ENCODE assay signal across 8 mouse cellular contexts in genomic region chr9:107631311-107631826, GRCm38 (mm10). TPM values are rescaled to one million over a fixed set of nuclear protein-coding genes. Genes with fewer than 3 reads are reported as not detected.
DNase-seq lines count a peak whose midpoint lies in the region; ATAC-seq and TF ChIP-seq lines count a peak whose summit lies in the region.

No protein-coding gene starts in this region.

- WGBS in embryonic facial prominence, embryonic 13.5 days, result 54% methylated on average over 9 of the region's 9 CpGs
- 22% methylated on average over 9 of the region's 9 CpGs for WGBS in hindbrain, postnatal 0 days
- WGBS in midbrain, embryonic 15.5 days, result 22% methylated on average over 9 of the region's 9 CpGs

- H3K27ac ChIP-seq in embryonic facial prominence, embryonic 13.5 days, result peak overlapping the region; percentile 91
- peak overlapping the region; percentile 93 for H3K27ac ChIP-seq in hindbrain, postnatal 0 days
- H3K27ac ChIP-seq in midbrain, embryonic 15.5 days, result peak overlapping the region; percentile 92

- TF ChIP-seq CTCF in hindbrain, postnatal 0 days (IDR thresholded peaks at IDR 0.05; ENCODE audit: low read depth), result no peak

- H3K27me3 ChIP-seq in embryonic facial prominence, embryonic 13.5 days, result no peaks in the 10 kb centered on the region
- H3K27me3 ChIP-seq in hindbrain, postnatal 0 days (ENCODE audit: insufficient read depth, low read length), result no peaks in the 10 kb centered on the region
- no peaks in the 10 kb centered on the region for H3K27me3 ChIP-seq in midbrain, embryonic 15.5 days (replicated peaks)

- DNase-seq in kidney, adult 18-20 months, result peak; percentile 1
- DNase-seq in kidney, adult 8-10 months, result no peak
- DNase-seq in hindbrain, postnatal 0 days (ENCODE audit: low spot score), result no peak
- no peak for DNase-seq in gastrocnemius, adult 8-10 months (ENCODE audit: low spot score in 2 of 2)
- DNase-seq in spleen, adult 12 weeks (ENCODE audit: low spot score), result no peak

- H3K4me2 ChIP-seq in embryonic facial prominence, embryonic 13.5 days, result peak overlapping the region; percentile 99
- peak overlapping the region; percentile 96 for H3K4me2 ChIP-seq in hindbrain, postnatal 0 days (ENCODE audit: low read depth, low read length)
- H3K4me2 ChIP-seq in midbrain, embryonic 15.5 days, result peak overlapping the region; percentile 97

- H3K36me3 ChIP-seq in embryonic facial prominence, embryonic 13.5 days, result peaks cover 22% of the 10 kb centered on the region
- H3K36me3 ChIP-seq in hindbrain, postnatal 0 days (ENCODE audit: insufficient read depth, low read length), result no peaks in the 10 kb centered on the region
- no peaks in the 10 kb centered on the region for H3K36me3 ChIP-seq in midbrain, embryonic 15.5 days (replicated peaks)

- H3K4me3 ChIP-seq in embryonic facial prominence, embryonic 13.5 days, result 0 out of 2 replicates have a peak overlapping the region, but pooled peaks have one; percentile 84
- H3K4me3 ChIP-seq in hindbrain, postnatal 0 days (ENCODE audit: low read length), result no peak overlapping the region
- H3K4me3 ChIP-seq in midbrain, embryonic 15.5 days, result 0 out of 2 replicates have a peak overlapping the region, but pooled peaks have one; percentile 76

- H3K4me1 ChIP-seq in embryonic facial prominence, embryonic 13.5 days, result peaks cover 83% of the 10 kb centered on the region
- H3K4me1 ChIP-seq in hindbrain, postnatal 0 days (ENCODE audit: insufficient read depth, low read length), result peaks cover 61% of the 10 kb centered on the region
- H3K4me1 ChIP-seq in midbrain, embryonic 15.5 days, result peaks cover 93% of the 10 kb centered on the region

- 0 out of 2 replicates have a peak overlapping the region, but pooled peaks have one; percentile 40 for H3K9ac ChIP-seq in embryonic facial prominence, embryonic 13.5 days
- H3K9ac ChIP-seq in hindbrain, postnatal 0 days (replicated peaks; ENCODE audit: low read length), result 0 out of 2 replicates have a peak overlapping the region, but pooled peaks have one; percentile 28
- no peak overlapping the region for H3K9ac ChIP-seq in midbrain, embryonic 15.5 days

- ATAC-seq in embryonic facial prominence, embryonic 13.5 days (ENCODE audit: insufficient number of reproducible peaks, insufficient read depth, low FRiP score, low TSS enrichment, low read depth), result no peak
- no peak for ATAC-seq in hindbrain, postnatal 0 days
- no peak for ATAC-seq in midbrain, embryonic 15.5 days (replicated peaks)
- no peak for ATAC-seq in megakaryocyte progenitor cell, adult 5-6 weeks (replicated peaks; ENCODE audit: poor library complexity)

- H3K9me3 ChIP-seq in embryonic facial prominence, embryonic 13.5 days, result no peaks in the 10 kb centered on the region
- H3K9me3 ChIP-seq in hindbrain, postnatal 0 days (ENCODE audit: low read length), result no peaks in the 10 kb centered on the region
- H3K9me3 ChIP-seq in midbrain, embryonic 15.5 days, result no peaks in the 10 kb centered on the region

RNA-seq across cellular contexts. Expression of gene Gnai2, which starts 3.8 kb away (rescaled TPM):
- polyA plus RNA-seq in embryonic facial prominence, embryonic 13.5 days (2015; fragmentation: Nextera tagmentation; extraction: Ambion mirVana), result 446 and 470 TPM in 2 replicates
- total RNA-seq in hindbrain, postnatal 0 days (2014; rRNA removed), result 334 and 369 TPM in 2 replicates
- 275 and 287 TPM in 2 replicates for polyA plus RNA-seq in hindbrain, postnatal 0 days (2015; fragmentation: Nextera tagmentation; extraction: Ambion mirVana)
- polyA plus RNA-seq in midbrain, embryonic 15.5 days (2015; fragmentation: Nextera tagmentation; extraction: Ambion mirVana), result 299 and 386 TPM in 2 replicates
- 333 and 362 TPM in 2 replicates for total RNA-seq in megakaryocyte progenitor cell, adult 5-6 weeks (2015)
- total RNA-seq in megakaryocyte progenitor cell, adult 5-6 weeks (2017), result 423 and 432 TPM in 2 replicates
- 10 to 100 TPM; 62.4 to 78.5 (median 71.2) TPM for total RNA-seq in gastrocnemius, adult 8-10 months (2022)

RNA-seq across cellular contexts. Expression of gene Sema3b, which starts 22.3 kb away (rescaled TPM):
- 8.4 and 8.6 TPM in 2 replicates for polyA plus RNA-seq in embryonic facial prominence, embryonic 13.5 days (2015; fragmentation: Nextera tagmentation; extraction: Ambion mirVana)
- 11.2 and 14.6 TPM in 2 replicates for total RNA-seq in hindbrain, postnatal 0 days (2014; rRNA removed)
- polyA plus RNA-seq in hindbrain, postnatal 0 days (2015; fragmentation: Nextera tagmentation; extraction: Ambion mirVana), result 8.3 and 9.0 TPM in 2 replicates
- polyA plus RNA-seq in midbrain, embryonic 15.5 days (2015; fragmentation: Nextera tagmentation; extraction: Ambion mirVana), result 4.3 and 4.9 TPM in 2 replicates
- total RNA-seq in megakaryocyte progenitor cell, adult 5-6 weeks (2015), result not detected in 2 replicates
- total RNA-seq in megakaryocyte progenitor cell, adult 5-6 weeks (2017), result not detected in 2 replicates
- total RNA-seq in gastrocnemius, adult 8-10 months (2022), result 10 to 100 TPM in 2 of 4 experiments, 1 to 10 TPM in 2; 8.7 to 12.4 (median 10.1) TPM

RNA-seq across cellular contexts. Expression of gene Slc38a3, which starts 38.0 kb away (rescaled TPM):
- 3.4 and 4.1 TPM in 2 replicates for polyA plus RNA-seq in embryonic facial prominence, embryonic 13.5 days (2015; fragmentation: Nextera tagmentation; extraction: Ambion mirVana)
- 102 and 134 TPM in 2 replicates for total RNA-seq in hindbrain, postnatal 0 days (2014; rRNA removed)
- polyA plus RNA-seq in hindbrain, postnatal 0 days (2015; fragmentation: Nextera tagmentation; extraction: Ambion mirVana), result 52.1 and 54.5 TPM in 2 replicates
- polyA plus RNA-seq in midbrain, embryonic 15.5 days (2015; fragmentation: Nextera tagmentation; extraction: Ambion mirVana), result 31.8 and 40.4 TPM in 2 replicates
- total RNA-seq in megakaryocyte progenitor cell, adult 5-6 weeks (2015), result not detected in 2 replicates
- not detected in 2 replicates for total RNA-seq in megakaryocyte progenitor cell, adult 5-6 weeks (2017)
- 10 to 100 TPM; 37.4 to 49.3 (median 45.9) TPM for total RNA-seq in gastrocnemius, adult 8-10 months (2022)

RNA-seq across cellular contexts. Expression of gene Ifrd2, which starts 43.9 kb away (rescaled TPM):
- polyA plus RNA-seq in embryonic facial prominence, embryonic 13.5 days (2015; fragmentation: Nextera tagmentation; extraction: Ambion mirVana), result 39.3 and 54.2 TPM in 2 replicates
- 7.6 and 10.9 TPM in 2 replicates for total RNA-seq in hindbrain, postnatal 0 days (2014; rRNA removed)
- 9.0 and 9.3 TPM in 2 replicates for polyA plus RNA-seq in hindbrain, postnatal 0 days (2015; fragmentation: Nextera tagmentation; extraction: Ambion mirVana)
- 14.5 and 16.9 TPM in 2 replicates for polyA plus RNA-seq in midbrain, embryonic 15.5 days (2015; fragmentation: Nextera tagmentation; extraction: Ambion mirVana)
- 68.0 and 93.4 TPM in 2 replicates for total RNA-seq in megakaryocyte progenitor cell, adult 5-6 weeks (2015)
- total RNA-seq in megakaryocyte progenitor cell, adult 5-6 weeks (2017), result 31.5 and 72.4 TPM in 2 replicates
- 10 to 100 TPM; 51.3 to 56.2 (median 54.0) TPM for total RNA-seq in gastrocnemius, adult 8-10 months (2022)

RNA-seq across cellular contexts. Expression of gene Gnat1, which starts 48.1 kb away (rescaled TPM):
- 1.2 and 2.0 TPM in 2 replicates for polyA plus RNA-seq in embryonic facial prominence, embryonic 13.5 days (2015; fragmentation: Nextera tagmentation; extraction: Ambion mirVana)
- 0.52 TPM in 1 of 2 replicates, not detected in the other for total RNA-seq in hindbrain, postnatal 0 days (2014; rRNA removed)
- polyA plus RNA-seq in hindbrain, postnatal 0 days (2015; fragmentation: Nextera tagmentation; extraction: Ambion mirVana), result 2.4 and 2.7 TPM in 2 replicates
- polyA plus RNA-seq in midbrain, embryonic 15.5 days (2015; fragmentation: Nextera tagmentation; extraction: Ambion mirVana), result 2.1 and 2.2 TPM in 2 replicates
- 0.12 TPM in 1 of 2 replicates, not detected in the other for total RNA-seq in megakaryocyte progenitor cell, adult 5-6 weeks (2015)
- total RNA-seq in megakaryocyte progenitor cell, adult 5-6 weeks (2017), result not detected in 2 replicates
- total RNA-seq in gastrocnemius, adult 8-10 months (2022), result not detected

Comparison
In these comparisons a context has a peak if more than half of its experiments do, and no peak if none do; other contexts are left out.
1. RNA of gene Sema3b, which starts 22.3 kb away (total RNA-seq): 8.7 to 12.4 TPM in gastrocnemius, adult 8-10 months and 11.2 to 14.6 TPM in hindbrain, postnatal 0 days; not detected in megakaryocyte progenitor cell, adult 5-6 weeks; every median in the first group is over 4 times any median in the second.
2. RNA of gene Slc38a3, which starts 38.0 kb away (total RNA-seq): 102 to 134 TPM in hindbrain, postnatal 0 days and 37.4 to 49.3 TPM in gastrocnemius, adult 8-10 months; not detected in megakaryocyte progenitor cell, adult 5-6 weeks; every median in the first group is over 10 times any median in the second.
3. Peak in every context shown above with its lines, with median percentiles within 50 percentile points of each other: H3K27ac ChIP-seq and H3K4me2 ChIP-seq.